Mouse (Mus musculus) limb, embryonic 10.5 days (tissue): ENCODE results near the gene Uvrag. TPM values are rescaled to one million over a fixed set of nuclear protein-coding genes. Genes with fewer than 3 reads are reported as not detected.

ENCODE experiments used
- DNase-seq: peaks from one replicate; pipeline ENCODE4 v3.0.0-alpha.2; 2017; ENCODE audit warnings: low spot score
- H3K27ac ChIP-seq: fragments of 300-500 bp; sonication (generic); 2 replicates; pipeline ENCODE4 v1.5.1; 2016; ENCODE audit warnings: mild to moderate bottlenecking
- H3K27me3 ChIP-seq: fragments of 300-500 bp; sonication (generic); 2 replicates; pipeline ENCODE4 v1.6.1; 2016; ENCODE audit warnings: low read depth, mild to moderate bottlenecking; ENCODE audit not compliant: poor library complexity, severe bottlenecking
- H3K36me3 ChIP-seq: fragments of 300-500 bp; sonication (generic); 2 replicates; pipeline ENCODE4 v1.6.1; 2016; ENCODE audit warnings: mild to moderate bottlenecking, moderate library complexity
- H3K4me1 ChIP-seq: fragments of 300-500 bp; sonication (generic); 2 replicates; pipeline ENCODE4 v1.6.1; 2016
- H3K4me3 ChIP-seq: fragments of 300-500 bp; sonication (generic); 2 replicates; pipeline ENCODE4 v1.5.1; 2016; ENCODE audit warnings: mild to moderate bottlenecking, moderate library complexity
- H3K9me3 ChIP-seq: fragments of 300-500 bp; sonication (generic); replicated peaks from 2 replicates; pipeline ENCODE4 v1.6.1; 2016; ENCODE audit warnings: mild to moderate bottlenecking
- WGBS: fragments of 180-500 bp; shearing (Covaris S2); methylation state at CpG from one replicate; pipeline ENCODE4 v1.1.7; 2016; 5-methylcytosine and 5-hydroxymethylcytosine counted together
- polyA plus RNA-seq: library from polyadenylated mRNA; unstranded; fragments of >200 nt; fragmentation: Nextera tagmentation; extraction: Ambion mirVana; gene quantifications from 2 replicates; pipeline ENCODE4 v1.2.1, GENCODE M21; 2016

The Uvrag gene
- polyA plus RNA-seq, 1 experiment from 2014 or later = 12.0 TPM

DNA sequence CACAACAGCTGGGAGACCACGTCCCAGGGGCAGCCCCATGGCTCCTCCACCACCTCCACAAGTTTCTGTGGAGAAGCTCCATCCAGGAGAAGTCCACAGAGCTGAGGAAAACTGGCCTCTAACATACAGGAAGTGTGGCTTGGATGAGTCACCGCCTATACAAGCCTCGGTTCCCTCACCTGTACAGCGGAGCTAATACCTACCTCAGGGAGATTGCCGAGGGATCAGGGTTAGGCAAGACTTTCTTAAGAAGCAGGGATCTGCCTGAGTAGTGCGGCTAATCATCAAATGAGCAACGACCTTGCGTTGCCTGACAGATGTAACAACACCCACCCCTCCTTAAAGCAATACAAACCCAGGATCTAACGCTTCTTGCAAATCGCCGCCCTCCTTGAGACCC, 34.2 kb upstream of the Uvrag start:
- WGBS = 74% methylated on average over 11 of the region's 11 CpGs
- H3K27me3 ChIP-seq = no peaks in the 10 kb centered on the region
- H3K36me3 ChIP-seq = no peaks in the 10 kb centered on the region
- no peak overlapping the region for H3K27ac ChIP-seq
- no peaks in the 10 kb centered on the region for H3K9me3 ChIP-seq
- H3K4me3 ChIP-seq = no peak overlapping the region
- no peak for DNase-seq
- no peaks in the 10 kb centered on the region; the same call in 1 of the 2 replicates for H3K4me1 ChIP-seq

DNA sequence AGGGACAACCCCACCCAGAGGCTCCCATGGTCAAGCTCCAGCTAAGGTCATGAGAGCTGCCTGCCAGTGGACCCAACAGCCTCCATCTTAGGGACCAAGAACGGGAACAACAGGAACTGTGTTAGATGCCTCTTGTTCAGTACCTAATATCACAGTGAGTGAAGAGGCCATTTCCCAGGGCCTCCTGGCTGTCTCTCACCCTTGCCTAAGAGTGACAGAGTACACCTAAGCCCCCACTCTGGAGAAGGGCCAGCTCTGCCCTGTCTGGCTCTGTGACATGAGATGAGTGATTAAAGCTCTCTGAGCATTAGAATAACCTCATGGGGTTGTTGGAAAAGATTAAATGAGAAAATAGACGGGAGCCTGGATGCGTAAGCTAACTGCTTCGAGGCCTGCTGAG, 33.1 kb upstream of the Uvrag start:
- Histone ChIP-seq H3K4me3 (no peak overlapping the region), H3K27me3 (no peaks in the 10 kb centered on the region), H3K36me3 (no peaks in the 10 kb centered on the region), H3K9me3 (no peaks in the 10 kb centered on the region), H3K27ac (no peak overlapping the region), H3K4me1 (no peaks in the 10 kb centered on the region; the same call in 1 of the 2 replicates)
- DNase-seq = no peak
- 94% methylated on average over 4 of the region's 4 CpGs for WGBS

DNA sequence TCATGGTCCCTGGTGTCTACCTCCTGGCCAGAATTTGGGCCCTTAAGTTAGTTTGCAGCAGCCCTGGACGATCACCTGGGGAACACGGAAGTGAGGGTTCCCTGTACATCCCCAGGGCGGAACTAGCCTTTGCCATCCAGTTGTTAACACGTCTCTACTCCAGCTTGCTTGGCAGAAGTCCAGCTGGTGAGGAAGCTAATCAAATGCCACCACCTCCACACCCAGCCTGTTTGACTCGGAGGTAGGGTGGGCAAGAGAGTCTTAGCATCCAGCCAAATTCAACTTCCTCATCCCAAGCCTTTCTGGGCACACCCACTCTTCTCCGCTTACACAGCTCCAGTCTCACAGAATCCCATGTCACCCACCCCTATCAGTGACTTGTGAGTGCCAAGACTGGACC, 32.0 kb upstream of the Uvrag start:
- no peaks in the 10 kb centered on the region for H3K27me3 ChIP-seq
- H3K9me3 ChIP-seq = no peaks in the 10 kb centered on the region
- H3K4me1 ChIP-seq = no peaks in the 10 kb centered on the region; the same call in 1 of the 2 replicates
- DNase-seq = no peak
- 91% methylated on average over 6 of the region's 6 CpGs for WGBS
- H3K36me3 ChIP-seq = no peaks in the 10 kb centered on the region
- H3K27ac ChIP-seq = no peak overlapping the region
- no peak overlapping the region for H3K4me3 ChIP-seq

DNA sequence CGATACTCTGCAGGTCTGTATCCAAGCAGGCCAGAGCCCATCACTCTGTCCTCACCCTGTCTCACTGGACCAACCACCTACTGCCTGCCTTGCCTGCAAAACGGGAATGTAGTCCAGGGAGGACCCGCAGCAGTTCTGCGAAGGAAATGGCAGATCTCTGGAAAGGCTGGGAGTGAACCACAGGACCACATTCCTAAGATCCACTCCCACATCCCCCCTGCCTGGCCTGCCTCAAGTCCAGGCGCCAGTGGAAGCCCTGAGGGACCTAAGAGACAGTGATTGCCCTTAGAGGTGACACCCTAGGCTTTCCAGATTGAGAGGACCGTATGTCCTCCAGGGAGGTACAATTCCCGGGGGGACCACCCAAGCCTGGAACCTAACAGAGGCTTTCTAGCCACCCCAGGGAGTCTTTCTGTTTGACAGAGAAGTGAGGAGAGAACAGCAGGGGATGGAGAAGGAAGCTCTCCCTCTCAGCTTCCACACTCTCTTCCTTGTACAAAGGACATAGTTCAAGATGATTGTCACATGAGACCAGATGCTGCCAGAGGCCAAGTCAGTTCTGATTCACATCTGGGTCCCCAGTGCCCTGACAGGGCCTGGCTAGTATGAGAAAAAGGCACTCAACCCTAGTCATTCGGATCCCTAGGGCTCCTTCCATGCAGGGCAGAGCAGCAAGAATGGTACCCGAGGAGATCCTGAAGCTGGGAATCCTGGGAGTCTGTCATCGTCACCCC, 31.0 kb upstream of the Uvrag start:
- Histone ChIP-seq H3K4me3 (no peak overlapping the region), H3K27me3 (no peaks in the 10 kb centered on the region), H3K4me1 (no peaks in the 10 kb centered on the region; the same call in 1 of the 2 replicates), H3K27ac (no peak overlapping the region), H3K9me3 (no peaks in the 10 kb centered on the region), H3K36me3 (no peaks in the 10 kb centered on the region)
- no peak for DNase-seq
- 72% methylated on average over 10 of the region's 10 CpGs for WGBS

DNA sequence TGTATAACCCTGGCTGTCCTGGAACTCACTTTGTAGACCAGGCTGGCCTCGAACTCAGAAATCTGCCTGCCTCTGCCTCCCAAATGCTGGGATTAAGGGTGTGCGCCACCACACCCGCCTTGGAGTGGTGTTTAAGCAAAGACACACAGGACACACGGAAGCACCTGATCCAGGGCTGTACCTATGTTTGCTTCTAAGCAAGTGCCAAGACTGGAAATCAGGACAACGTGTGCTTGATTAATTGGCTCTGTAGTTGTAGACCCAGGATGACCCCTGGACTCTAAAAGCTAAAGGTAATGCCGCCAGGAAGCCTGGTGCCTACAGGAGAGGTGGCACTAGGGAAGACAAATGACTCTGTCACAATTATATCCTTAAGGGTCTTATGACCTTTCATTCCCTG, 29.6 kb upstream of the Uvrag start:
- H3K4me1 ChIP-seq = peaks cover 5% of the 10 kb centered on the region
- H3K9me3 ChIP-seq = no peaks in the 10 kb centered on the region
- 88% methylated on average over 6 of the region's 6 CpGs for WGBS
- H3K4me3 ChIP-seq = no peak overlapping the region
- H3K36me3 ChIP-seq = no peaks in the 10 kb centered on the region
- no peak overlapping the region for H3K27ac ChIP-seq
- H3K27me3 ChIP-seq = no peaks in the 10 kb centered on the region
- DNase-seq = no peak

DNA sequence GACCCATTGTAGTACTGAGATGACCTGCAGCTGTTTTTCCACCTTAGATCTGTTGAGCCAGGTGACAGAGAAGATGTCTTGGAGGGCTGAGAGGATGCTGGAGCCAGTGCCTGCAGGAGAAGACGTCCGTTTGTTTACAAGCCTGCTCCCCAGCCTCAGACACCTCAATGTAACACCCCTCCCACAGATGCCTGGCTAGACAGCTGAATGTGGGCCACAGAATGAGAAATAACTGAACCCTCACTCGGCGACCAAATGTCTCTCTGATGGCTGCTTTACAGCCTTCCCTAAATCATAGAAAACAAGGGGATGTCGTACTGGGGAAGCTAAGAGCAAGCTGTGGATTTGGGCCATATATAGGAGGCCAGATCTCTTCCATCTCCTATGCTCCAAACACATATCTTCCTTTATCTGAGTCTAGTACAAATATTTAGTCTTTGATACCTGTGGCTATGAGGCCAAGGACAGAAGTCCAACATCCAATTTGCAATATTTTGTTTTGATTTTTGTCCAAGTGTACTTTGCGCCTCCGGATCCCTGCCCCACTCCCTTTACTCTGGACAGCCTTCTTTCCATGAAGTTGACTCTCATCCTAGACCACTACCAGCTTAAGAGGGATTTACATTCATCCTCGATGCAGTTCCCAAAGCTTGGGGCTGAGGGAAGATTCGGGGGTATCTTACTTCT, 28.9 kb upstream of the Uvrag start:
- no peaks in the 10 kb centered on the region for H3K27me3 ChIP-seq
- H3K27ac ChIP-seq = no peak overlapping the region
- H3K36me3 ChIP-seq = no peaks in the 10 kb centered on the region
- no peak overlapping the region for H3K4me3 ChIP-seq
- no peaks in the 10 kb centered on the region for H3K9me3 ChIP-seq
- peaks cover 5% of the 10 kb centered on the region for H3K4me1 ChIP-seq
- WGBS = 72% methylated on average over 9 of the region's 9 CpGs
- no peak for DNase-seq

DNA sequence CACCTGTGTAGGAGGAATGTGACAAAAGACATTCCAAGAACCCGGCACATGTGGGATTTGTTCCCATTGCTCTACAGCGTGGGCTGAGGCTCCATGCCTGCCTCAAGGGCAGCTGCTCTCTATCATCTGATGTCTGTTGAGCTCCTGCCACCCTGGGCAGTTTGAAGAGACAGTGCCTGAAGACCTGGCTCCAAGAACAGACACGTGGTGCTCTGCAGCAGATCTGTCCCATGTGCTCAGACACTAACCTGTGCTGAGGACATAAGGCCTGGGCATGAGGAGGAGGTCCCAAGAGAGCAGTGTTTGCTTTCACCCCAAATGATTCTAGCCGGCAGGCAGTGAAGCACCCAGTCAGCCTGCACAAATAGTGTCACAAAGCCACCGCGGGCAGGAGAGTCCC, 27.8 kb upstream of the Uvrag start:
- 85% methylated on average over 6 of the region's 6 CpGs for WGBS
- no peaks in the 10 kb centered on the region for H3K9me3 ChIP-seq
- no peak overlapping the region for H3K27ac ChIP-seq
- no peak for DNase-seq
- no peak overlapping the region for H3K4me3 ChIP-seq
- no peaks in the 10 kb centered on the region for H3K36me3 ChIP-seq
- no peaks in the 10 kb centered on the region for H3K27me3 ChIP-seq
- H3K4me1 ChIP-seq = peaks cover 5% of the 10 kb centered on the region

DNA sequence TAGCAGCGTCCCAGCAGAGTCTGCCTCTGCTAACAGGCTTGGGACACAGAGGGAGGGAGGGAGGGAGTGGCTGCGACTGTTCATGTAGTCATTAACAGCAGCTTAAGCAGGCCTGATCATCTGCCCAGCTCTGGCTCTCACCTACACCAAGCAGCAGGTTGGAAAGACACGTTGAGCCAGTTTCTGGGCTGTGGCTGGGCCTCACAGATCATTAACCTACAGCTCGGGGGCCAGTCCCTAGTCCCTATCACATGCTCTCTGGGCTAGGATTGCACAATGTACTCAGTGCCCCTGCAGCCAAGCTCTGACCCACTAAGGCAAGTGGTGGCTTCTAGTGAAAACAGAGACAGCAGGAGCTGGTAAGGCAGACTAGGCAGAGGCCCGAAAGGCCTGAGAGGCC, 27.0 kb upstream of the Uvrag start:
- no peaks in the 10 kb centered on the region for H3K9me3 ChIP-seq
- H3K27ac ChIP-seq = no peak overlapping the region
- 58% methylated on average over 5 of the region's 5 CpGs for WGBS
- no peak for DNase-seq
- peaks cover 5% of the 10 kb centered on the region for H3K4me1 ChIP-seq
- no peaks in the 10 kb centered on the region for H3K27me3 ChIP-seq
- H3K4me3 ChIP-seq = no peak overlapping the region
- H3K36me3 ChIP-seq = no peaks in the 10 kb centered on the region

DNA sequence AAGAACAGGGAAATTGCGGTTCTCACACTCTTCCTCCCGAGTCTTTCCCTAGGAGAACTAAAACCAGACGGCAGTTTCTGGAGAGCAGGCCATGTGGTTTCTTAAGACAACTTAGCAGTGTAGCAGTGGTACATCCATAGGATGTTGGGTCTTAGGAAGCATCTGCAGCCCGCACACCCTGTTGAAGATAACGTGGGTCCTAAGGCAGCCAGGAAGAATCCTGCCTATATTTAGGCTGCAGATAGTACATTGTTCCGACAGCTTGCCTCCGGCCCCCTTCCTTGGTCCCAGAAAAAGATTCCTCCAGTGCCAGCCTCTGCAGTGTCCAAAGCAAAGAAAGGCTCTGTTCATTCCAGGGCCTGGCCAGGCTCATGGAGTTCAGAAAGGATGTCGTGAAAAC, 25.2 kb upstream of the Uvrag start:
- DNase-seq = no peak
- no peaks in the 10 kb centered on the region for H3K36me3 ChIP-seq
- no peaks in the 10 kb centered on the region for H3K9me3 ChIP-seq
- H3K27ac ChIP-seq = no peak overlapping the region
- peaks cover 14% of the 10 kb centered on the region for H3K4me1 ChIP-seq
- H3K27me3 ChIP-seq = no peaks in the 10 kb centered on the region
- 87% methylated on average over 8 of the region's 8 CpGs for WGBS
- H3K4me3 ChIP-seq = no peak overlapping the region

DNA sequence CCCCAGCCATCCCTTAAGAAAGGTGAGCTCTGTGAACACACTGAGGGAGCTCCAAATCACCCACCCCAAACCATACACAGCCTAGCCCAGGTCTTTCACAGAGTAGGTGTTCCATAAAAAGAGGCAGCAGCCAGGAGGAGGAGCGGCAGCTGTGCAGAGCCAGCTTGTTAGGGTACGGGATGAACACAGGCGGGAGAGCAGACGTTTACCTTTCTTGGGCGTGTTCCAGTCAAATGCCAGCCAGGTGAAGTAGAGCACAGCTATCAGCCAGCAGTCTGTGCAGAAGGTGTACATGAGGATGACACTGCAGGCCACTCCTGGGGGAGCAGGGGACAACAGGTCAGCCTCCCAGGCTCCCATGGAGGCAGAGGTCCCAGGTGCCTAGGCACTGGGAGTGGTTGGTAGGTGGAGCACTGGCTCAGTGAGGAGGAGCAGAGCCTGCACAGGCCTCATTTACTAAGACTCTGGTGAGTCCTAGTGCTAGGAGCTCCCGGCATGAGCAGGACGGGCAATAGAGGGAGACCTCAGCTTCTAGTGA, 24.0 kb upstream of the Uvrag start:
- Histone ChIP-seq H3K27me3 (no peaks in the 10 kb centered on the region), H3K9me3 (no peaks in the 10 kb centered on the region), H3K36me3 (no peaks in the 10 kb centered on the region), H3K4me1 (peaks cover 21% of the 10 kb centered on the region), H3K27ac (no peak overlapping the region), H3K4me3 (no peak overlapping the region)
- no peak for DNase-seq
- 76% methylated on average over 7 of the region's 7 CpGs for WGBS

DNA sequence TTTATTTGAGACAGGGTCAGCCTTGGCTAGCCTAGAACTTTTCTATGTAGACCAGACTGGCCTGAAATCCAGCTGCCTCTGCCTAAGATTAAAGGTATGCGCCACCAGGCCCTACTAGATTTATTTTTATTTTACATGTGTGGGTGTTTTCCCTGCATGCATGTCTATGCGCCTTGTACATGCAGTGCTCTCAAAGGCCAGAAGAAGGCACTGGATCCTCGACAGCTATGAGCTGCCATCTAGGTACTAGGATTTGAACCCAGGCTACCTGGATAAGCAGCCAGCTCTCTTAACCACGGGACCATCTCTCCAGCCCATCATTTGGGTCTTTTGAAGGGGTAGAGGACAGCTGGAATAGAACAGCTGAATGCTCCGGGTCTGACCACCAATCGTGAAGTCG, 21.5 kb upstream of the Uvrag start:
- Histone ChIP-seq H3K27ac (no peak overlapping the region), H3K9me3 (no peaks in the 10 kb centered on the region), H3K4me1 (peaks cover 21% of the 10 kb centered on the region), H3K36me3 (no peaks in the 10 kb centered on the region), H3K27me3 (no peaks in the 10 kb centered on the region), H3K4me3 (no peak overlapping the region)
- WGBS = 90% methylated on average over 7 of the region's 7 CpGs
- DNase-seq = no peak

DNA sequence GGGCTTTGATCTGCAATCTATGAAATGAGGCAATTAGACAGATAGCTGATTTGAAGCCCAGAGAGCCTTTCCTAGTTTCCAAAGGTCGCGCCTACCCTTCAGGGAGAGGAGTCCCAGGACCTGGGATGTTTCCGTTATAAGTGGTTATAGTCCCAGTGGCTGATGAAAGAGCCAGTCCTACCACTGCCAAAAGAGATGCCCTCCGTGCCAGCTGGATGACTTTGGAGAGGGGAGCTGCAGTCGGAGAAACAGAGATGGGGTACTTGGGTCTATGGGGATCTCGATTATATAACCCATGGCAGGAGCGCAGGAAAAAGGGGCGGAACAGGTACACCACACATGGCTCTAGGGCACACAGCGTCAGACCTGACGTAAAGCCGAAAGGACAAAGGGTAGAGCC, 21.0 kb upstream of the Uvrag start:
- Histone ChIP-seq H3K9me3 (no peaks in the 10 kb centered on the region), H3K36me3 (no peaks in the 10 kb centered on the region), H3K27me3 (no peaks in the 10 kb centered on the region), H3K27ac (no peak overlapping the region; the same call in 1 of the 2 replicates), H3K4me3 (no peak overlapping the region), H3K4me1 (peaks cover 21% of the 10 kb centered on the region)
- WGBS = 79% methylated on average over 11 of the region's 11 CpGs
- DNase-seq = no peak

DNA sequence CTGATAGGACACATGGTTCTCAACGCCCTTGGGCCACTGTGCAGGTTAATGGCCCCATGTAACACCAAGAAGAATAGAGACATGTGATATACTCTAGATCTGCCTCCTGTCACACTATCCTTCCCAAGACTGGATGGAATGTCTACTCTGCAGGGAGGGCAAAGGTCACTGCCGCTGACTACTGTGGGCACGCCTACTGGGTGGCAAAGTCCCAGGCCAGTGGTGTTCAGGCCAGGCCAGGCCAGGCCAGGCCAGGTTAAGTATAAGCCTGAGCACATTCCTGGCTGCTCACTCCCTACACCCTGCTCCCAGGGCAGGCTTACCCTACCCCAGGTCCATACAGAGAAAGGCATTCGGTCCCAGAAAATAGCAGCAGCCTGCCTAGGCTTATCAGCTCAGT, 20.6 kb upstream of the Uvrag start:
- Histone ChIP-seq H3K4me1 (peaks cover 24% of the 10 kb centered on the region), H3K9me3 (no peaks in the 10 kb centered on the region), H3K36me3 (no peaks in the 10 kb centered on the region), H3K27me3 (no peaks in the 10 kb centered on the region), H3K27ac (no peak overlapping the region; the same call in 1 of the 2 replicates), H3K4me3 (no peak overlapping the region)
- WGBS = 39% methylated on average over 4 of the region's 4 CpGs
- DNase-seq = no peak
